Mouse (Mus musculus) erythroblast, adult 5-6 weeks (primary cell): ENCODE results near the gene 1700029I15Rik. TPM values are rescaled to one million over a fixed set of nuclear protein-coding genes. Genes with fewer than 3 reads are reported as not detected.

Source experiments
- ATAC-seq: replicated peaks from 2 replicates; pipeline ENCODE4 v1.8.0; 2016; ENCODE audit warnings: moderate number of reproducible peaks, mild to moderate bottlenecking, moderate TSS enrichment, inconsistent platforms; ENCODE audit not compliant: poor library complexity, low FRiP score, severe bottlenecking
- total RNA-seq, 2 experiments: library from RNA; stranded (forward) in 1 of 2; stranded (reverse) in 1 of 2; fragments of 150-400 nt in 1 of 2; fragments of 200-764, 138-1000 nt in 1 of 2; gene quantifications; 2 replicates each; pipeline versions ENCODE4 v1.2.3 to v1.2.4; 2015 to 2017; ENCODE audit warnings: low replicate concordance in 2 of 2

The 1700029I15Rik gene
- total RNA-seq (2015; ENCODE audit: low replicate concordance) (not detected in 2 replicates), total RNA-seq (2017; ENCODE audit: low replicate concordance) (0.70 and 4.0 TPM in 2 replicates)

- no peak for ATAC-seq
These were observed at the start of gene 1700029I15Rik for GRCm38 (mm10) chr2:92381901-92382588. Gene 1700029I15Rik, plus strand, starts transcription at chr2:92382538.

GRCm38 (mm10) chr2:92342418-92342817, 39.9 kb upstream of the 1700029I15Rik start:
- ATAC-seq = no peak

GRCm38 (mm10) chr2:92347191-92347590, 35.1 kb upstream of the 1700029I15Rik start:
- ATAC-seq = no peak

GRCm38 (mm10) chr2:92349589-92350425, 32.5 kb upstream of the 1700029I15Rik start:
- ATAC-seq = no peak

- ATAC-seq = no peak
These were observed 31.7 kb upstream of the 1700029I15Rik start for GRCm38 (mm10) chr2:92350686-92351085.

GRCm38 (mm10) chr2:92353402-92353801, 28.9 kb upstream of the 1700029I15Rik start:
- no peak for ATAC-seq

- no peak for ATAC-seq
These were observed 28.1 kb upstream of the 1700029I15Rik start for GRCm38 (mm10) chr2:92354224-92354623.

GRCm38 (mm10) chr2:92359301-92359700, 23.0 kb upstream of the 1700029I15Rik start:
- no peak for ATAC-seq

- no peak for ATAC-seq
These were observed 22.0 kb upstream of the 1700029I15Rik start for GRCm38 (mm10) chr2:92360186-92360823.

GRCm38 (mm10) chr2:92360893-92361292, 21.4 kb upstream of the 1700029I15Rik start:
- ATAC-seq = no peak

- no peak for ATAC-seq
These were observed 20.5 kb upstream of the 1700029I15Rik start for GRCm38 (mm10) chr2:92361795-92362194.

GRCm38 (mm10) chr2:92362571-92363228, 19.6 kb upstream of the 1700029I15Rik start:
- no peak for ATAC-seq

- ATAC-seq = no peak
These were observed 18.3 kb upstream of the 1700029I15Rik start for GRCm38 (mm10) chr2:92364086-92364485.

- no peak for ATAC-seq
These were observed 16.8 kb upstream of the 1700029I15Rik start for GRCm38 (mm10) chr2:92365568-92365967.

GRCm38 (mm10) chr2:92367383-92368029, 14.8 kb upstream of the 1700029I15Rik start:
- ATAC-seq = no peak

- no peak for ATAC-seq
These were observed 12.0 kb upstream of the 1700029I15Rik start for GRCm38 (mm10) chr2:92370375-92370774.

GRCm38 (mm10) chr2:92370821-92371805, 11.2 kb upstream of the 1700029I15Rik start:
- no peak for ATAC-seq

GRCm38 (mm10) chr2:92371971-92372690, 10.2 kb upstream of the 1700029I15Rik start:
- ATAC-seq = no peak
